Mouse (Mus musculus): ENCODE measurements around the gene Ap2b1.
"Not testable (repeated sequence)": the region's sequence is repeated elsewhere in the genome, so short reads cannot be mapped to it uniquely, and the experiment has no call there.

Gene Ap2b1

GRCm38 (mm10) chr11:83298225-83299195 is at the start of gene Ap2b1:
Ap2b1 (plus strand) TSS chr11:83299024.
- DNase-seq = peak; percentile 93

- not testable (repeated sequence) for DNase-seq
Measured at GRCm38 (mm10) chr11:83257211-83257610, 41.6 kb upstream of the Ap2b1 start.

GRCm38 (mm10) chr11:83262673-83263072 is 36.2 kb upstream of the Ap2b1 start:
- no peak for DNase-seq

DNA sequence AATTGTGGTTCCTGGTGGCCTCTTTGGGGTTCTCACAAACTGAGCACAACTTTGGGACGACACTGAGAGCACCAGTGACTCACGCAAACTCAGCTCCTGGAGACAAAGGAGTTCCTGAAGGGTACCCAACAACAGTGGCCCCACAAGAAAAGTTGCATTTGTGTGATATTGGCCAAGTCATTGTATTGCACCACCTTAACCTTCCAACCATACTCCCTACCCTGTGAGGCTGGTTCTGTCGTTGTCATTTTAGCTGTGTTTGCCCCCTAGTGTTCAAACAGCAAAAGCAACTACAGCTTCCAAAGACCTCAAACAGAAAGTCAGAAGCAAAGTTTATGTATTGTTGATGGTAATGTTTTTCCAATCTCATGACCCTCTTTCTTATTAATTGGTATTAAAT is 35.7 kb upstream of the Ap2b1 start:
- no peak for DNase-seq

- no peak for DNase-seq
Measured at GRCm38 (mm10) chr11:83270842-83271150, 28.0 kb upstream of the Ap2b1 start.

DNA sequence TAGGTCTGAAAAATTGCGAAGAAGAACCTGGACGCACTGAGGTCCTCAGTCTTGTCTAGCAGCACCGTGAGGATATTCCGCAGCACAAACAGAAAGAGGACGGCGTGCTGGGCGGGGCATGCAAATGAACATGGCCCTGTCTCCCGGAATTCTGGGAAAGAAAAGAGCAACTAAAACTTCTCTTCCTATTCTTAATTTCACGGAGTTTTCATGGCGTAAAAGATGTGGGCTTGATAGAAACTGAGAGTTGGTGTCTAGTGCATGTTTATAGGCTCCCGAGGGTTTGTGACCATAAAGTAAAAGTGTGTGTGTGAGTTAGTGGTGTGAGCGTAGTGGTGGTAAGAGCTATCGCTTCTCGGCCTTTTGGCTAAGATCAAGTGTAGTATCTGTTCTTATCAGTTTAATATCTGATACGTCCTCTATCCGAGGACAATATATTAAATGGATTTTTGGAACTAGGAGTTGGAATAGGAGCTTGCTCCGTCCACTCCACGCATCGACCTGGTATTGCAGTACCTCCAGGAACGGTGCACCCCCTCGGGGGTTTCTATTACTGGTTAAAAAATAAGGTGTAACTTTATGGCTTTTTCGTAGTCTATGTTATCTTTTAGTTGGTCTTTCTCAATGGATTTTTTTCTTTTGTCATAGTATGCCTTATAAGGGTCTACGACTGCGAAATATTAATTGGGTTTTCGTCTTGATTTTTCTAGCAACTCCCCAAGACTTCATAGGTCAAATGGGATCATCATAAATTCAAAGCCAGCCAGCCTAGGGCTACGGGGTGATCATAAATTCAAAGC is 27.5 kb upstream of the Ap2b1 start:
- peak; percentile 67 for DNase-seq

GRCm38 (mm10) chr11:83271951-83272843 is 26.6 kb upstream of the Ap2b1 start:
- DNase-seq = no peak

- no peak for DNase-seq
Measured at GRCm38 (mm10) chr11:83276251-83276650, 22.6 kb upstream of the Ap2b1 start.

DNA sequence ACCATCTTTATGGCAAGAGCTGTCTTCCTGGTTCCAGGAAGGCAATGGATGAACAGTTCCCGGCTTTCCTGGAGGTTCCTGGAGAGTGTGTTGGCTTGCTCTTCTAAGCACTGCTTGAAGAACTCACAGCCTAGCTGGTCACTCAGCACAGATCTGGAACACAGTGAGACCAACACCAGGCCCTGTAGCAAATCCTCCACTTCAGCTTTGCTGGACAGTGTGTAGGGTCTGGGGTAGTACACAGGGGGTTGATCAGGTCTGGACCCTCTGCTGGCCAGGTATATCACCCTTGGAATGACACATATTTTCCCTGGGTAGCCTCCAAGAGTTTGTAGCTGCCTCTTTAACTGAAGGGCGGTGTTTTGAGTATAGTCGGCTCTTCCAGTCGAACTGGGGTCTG is 19.8 kb upstream of the Ap2b1 start:
- DNase-seq = no peak

DNA sequence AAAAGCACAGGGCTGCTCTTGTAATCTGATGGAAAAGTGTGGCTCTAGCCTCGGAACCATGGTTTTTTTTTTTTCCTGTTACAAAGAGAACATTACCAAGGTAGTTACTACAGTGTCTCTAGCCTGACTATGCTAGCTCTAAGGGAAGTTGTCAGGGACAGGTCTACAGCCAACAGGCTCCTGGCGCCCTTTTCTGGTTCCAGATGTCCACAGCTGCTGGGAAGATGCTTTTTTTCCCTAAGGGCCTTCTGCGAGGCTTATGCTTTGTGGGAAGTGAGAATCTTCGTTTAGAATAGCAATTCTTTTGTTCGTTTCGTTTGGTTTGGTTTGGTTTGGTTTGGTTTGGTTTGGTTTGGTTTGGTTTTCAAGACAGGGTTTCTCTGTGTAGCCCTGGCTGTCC is 19.1 kb upstream of the Ap2b1 start:
- no peak for DNase-seq

DNA sequence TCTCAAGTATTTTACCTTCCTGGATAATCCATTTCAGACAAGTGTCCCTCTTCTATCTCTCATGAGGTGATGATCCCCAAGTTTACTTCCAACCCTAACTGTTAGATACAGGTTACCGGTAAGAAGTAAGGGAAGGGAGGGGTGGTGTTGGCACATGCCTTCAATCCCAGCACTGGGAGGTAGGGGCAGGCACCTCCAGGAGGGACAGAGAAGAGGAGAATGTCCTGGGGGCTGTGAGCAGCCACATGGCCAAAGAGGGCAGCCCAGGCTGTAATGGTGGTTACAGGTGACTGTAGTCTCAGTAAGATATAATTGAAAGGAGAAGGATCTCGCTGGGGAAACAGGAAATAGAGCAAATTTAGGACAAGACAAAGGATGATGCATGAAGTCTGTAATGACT is 16.7 kb upstream of the Ap2b1 start:
- DNase-seq = no peak

DNA sequence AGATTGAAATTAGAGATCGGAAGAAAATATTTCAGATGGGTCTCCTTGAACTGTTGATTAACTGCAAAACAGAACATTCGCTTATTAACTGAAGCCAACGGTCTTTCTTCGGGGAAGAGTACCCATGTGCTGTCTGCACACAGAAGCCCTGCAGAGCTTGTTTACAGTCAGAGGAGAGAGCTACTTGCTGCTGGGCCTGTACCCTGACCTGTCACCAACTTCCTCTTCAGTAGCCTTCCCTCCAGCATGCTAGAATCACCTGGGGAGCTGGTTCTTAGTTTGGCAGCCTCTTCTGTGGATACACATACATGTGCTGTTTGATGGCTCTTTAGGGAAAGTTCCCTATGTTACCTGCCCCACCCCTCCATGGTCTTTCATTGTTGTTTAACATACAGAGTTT is 13.2 kb upstream of the Ap2b1 start:
- DNase-seq = no peak

- no peak for DNase-seq
Measured at GRCm38 (mm10) chr11:83286566-83286965, 12.3 kb upstream of the Ap2b1 start, which contains the start of gene Slfn14. Slfn14 (minus strand) TSS chr11:83286726.

- no peak for DNase-seq
Measured at GRCm38 (mm10) chr11:83289036-83289435, 9.8 kb upstream of the Ap2b1 start.

DNA sequence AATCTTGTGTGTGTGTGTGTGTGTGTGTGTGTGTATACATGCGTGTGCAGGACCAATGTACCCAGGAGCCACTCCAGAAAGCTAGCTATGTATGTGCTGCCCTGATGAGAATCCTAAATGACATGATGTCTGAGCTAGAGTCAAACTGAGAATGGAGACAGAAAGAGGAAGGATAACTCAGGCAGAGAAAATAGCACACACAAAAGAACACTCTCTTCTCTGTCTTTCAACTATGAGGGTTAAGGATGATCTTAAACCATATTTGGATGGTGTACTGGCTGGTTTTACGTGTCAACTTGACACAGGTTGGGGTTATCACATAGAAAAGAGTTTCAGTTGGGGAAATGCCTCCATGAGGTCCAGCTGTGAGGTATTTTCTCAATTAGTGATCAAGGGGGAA is 9.2 kb upstream of the Ap2b1 start:
- DNase-seq = no peak

DNA sequence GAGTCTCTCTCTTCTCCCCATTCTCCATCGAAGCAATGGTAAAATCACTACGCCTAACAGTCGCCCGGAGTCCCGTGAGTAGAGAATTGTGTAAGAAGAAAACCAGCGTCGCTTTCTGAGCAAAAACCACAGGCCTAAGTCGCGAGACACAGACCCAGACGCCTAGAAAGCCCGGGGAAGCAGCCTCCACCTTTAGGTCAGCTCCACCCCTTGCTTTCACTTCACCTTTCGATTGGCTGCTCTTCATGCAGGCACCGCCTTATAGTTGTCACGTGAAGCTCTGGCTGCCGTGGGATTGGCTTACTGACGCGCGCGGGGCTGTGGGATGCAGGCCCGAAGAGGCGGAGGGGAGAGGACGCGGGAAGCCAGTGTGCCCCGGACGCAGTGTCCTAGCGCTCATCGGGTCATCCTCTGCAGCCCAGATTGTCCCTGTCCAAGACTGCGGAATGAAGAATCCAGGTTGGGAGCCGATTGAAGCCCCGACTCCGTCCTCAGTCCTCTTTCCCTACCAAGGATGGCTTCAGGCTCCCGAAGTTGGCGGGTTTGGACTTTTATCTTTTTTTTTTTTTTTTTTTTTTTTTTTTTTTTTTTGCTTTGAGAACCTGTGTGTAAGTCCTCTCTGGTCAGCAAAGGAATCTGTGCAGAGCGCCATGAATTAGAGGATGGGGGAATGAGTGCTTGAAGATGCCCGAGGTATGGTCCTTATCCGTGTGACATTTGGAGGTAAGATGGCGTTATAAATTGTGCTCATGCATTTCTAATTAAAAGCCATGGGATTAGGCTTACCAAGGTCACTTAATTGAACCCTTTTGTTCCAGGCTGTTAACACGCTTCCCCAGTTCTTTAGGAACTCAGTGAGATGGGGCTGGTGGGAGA is 7.2 kb upstream of the Ap2b1 start:
- DNase-seq = peak; percentile 95

- no peak for DNase-seq
Measured at GRCm38 (mm10) chr11:83292251-83292587, 6.6 kb upstream of the Ap2b1 start.

DNA sequence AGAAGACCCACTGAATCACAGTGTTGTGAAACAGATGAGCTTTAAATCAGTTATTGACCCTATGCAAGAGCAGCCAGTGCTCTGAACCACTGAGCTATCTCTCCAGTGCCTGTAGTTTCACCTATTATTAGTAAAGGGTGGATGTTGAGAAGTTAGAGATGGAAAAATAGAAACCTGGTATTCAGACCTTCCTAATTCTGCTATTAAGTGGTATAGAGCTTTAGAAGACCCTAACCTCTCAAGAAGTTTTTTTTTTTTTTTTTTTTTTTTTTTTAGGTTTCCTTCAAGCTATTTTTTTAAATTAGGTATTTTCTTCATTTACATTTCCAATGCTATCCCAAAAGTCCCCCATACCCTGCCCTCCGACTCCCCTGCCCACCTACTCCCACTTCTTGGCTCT is 5.6 kb upstream of the Ap2b1 start:
- no peak for DNase-seq

GRCm38 (mm10) chr11:83294133-83294532 is 4.7 kb upstream of the Ap2b1 start:
- no peak for DNase-seq

DNA sequence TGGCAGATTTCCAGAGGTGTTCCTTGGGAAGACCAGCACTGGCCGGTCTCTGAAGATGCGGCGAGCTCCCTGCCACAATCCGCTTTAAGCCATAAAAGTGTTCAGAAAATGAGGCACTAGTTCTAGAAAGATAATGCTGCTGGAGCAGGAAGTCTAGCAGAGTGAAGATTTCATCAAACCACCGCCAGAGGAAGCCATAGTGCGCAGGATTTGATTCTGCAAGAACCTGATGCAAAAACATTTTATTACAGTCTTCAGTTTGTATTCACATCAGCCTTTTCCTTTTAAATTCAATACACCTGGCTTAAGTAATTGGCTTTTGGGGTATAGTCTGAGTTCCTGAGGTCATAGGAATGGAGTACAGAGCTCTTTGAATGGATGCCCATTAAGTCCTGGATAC is 1.0 kb upstream of the Ap2b1 start:
- no peak for DNase-seq

- no peak for DNase-seq
Measured at GRCm38 (mm10) chr11:83299724-83300123, 900 bp downstream of the Ap2b1 start.

DNA sequence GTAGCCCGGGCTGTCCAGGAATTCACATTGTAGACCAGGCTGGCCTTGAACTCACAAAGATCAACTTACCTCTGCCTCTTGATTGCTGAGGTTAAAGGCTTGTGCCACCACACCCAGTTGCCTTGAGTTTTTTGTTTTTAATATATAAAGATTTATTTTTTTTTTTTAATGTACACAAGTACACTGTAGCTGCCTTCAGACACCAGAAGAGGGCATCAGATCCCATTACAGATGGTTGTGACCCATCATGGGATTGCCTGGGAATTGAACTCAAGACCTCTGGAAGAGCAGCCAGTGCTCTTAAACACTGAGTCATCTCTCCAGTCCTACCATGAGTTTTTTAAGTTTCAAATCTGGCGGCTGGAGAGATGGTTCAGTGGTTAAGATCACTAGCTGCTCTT is 2.6 kb downstream of the Ap2b1 start:
- no peak for DNase-seq
